Mouse (Mus musculus): ENCODE data around the gene Mpc1.
"Not testable (repeated sequence)": the region's sequence is repeated elsewhere in the genome, so short reads cannot be mapped to it uniquely, and the experiment has no call there.

The Mpc1 gene

GRCm38 (mm10) chr17:8328511-8329174 lies 45.9 kb downstream of the Mpc1 start:
- no peak for DNase-seq (ENCODE audit: low read depth, low spot score)

- no peak for DNase-seq (ENCODE audit: low read depth, low spot score)
These were observed 47.9 kb downstream of the Mpc1 start for GRCm38 (mm10) chr17:8330602-8331001.

- not testable (repeated sequence) for DNase-seq (ENCODE audit: low read depth, low spot score)
These were observed 54.5 kb downstream of the Mpc1 start, which contains the start of gene Prr18 for GRCm38 (mm10) chr17:8337159-8337558. Prr18 (plus strand) TSS chr17:8337459.

- no peak for DNase-seq (ENCODE audit: low read depth, low spot score)
These were observed 57.1 kb downstream of the Mpc1 start for GRCm38 (mm10) chr17:8339666-8340374.

GRCm38 (mm10) chr17:8340407-8341359 lies 58.0 kb downstream of the Mpc1 start:
- DNase-seq (ENCODE audit: low read depth, low spot score) = no peak

GRCm38 (mm10) chr17:8341360-8341963 lies 58.8 kb downstream of the Mpc1 start:
- DNase-seq (ENCODE audit: low read depth, low spot score) = no peak

GRCm38 (mm10) chr17:8342706-8343105 lies 60.0 kb downstream of the Mpc1 start:
- DNase-seq (ENCODE audit: low read depth, low spot score) = no peak

- DNase-seq (ENCODE audit: low read depth, low spot score) = no peak
These were observed 60.7 kb downstream of the Mpc1 start for GRCm38 (mm10) chr17:8343416-8343815.

Data from telencephalon, adult 2 months (tissue).